Mouse (Mus musculus) kidney, embryonic 14.5 days (tissue): ENCODE data around the gene Adam19. TPM values are rescaled to one million over a fixed set of nuclear protein-coding genes. Genes with fewer than 3 reads are reported as not detected.

Experiments used
- ATAC-seq: fragments of 200-750 bp; cut with Nextera tagmentation; 2 replicates; pipeline ENCODE4 v1.8.0; 2017; ENCODE audit warnings: moderate number of reproducible peaks, mild to moderate bottlenecking, moderate TSS enrichment, moderate library complexity; ENCODE audit not compliant: low FRiP score, low TSS enrichment
- H3K27ac ChIP-seq: fragments of 300-500 bp; sonication (generic); 2 replicates; pipeline ENCODE4 v1.5.1; 2014; ENCODE audit warnings: low read depth, mild to moderate bottlenecking, low read length, moderate library complexity, mixed read lengths
- H3K27me3 ChIP-seq: fragments of 300-500 bp; sonication (generic); 2 replicates; pipeline ENCODE4 v1.6.1; 2014; ENCODE audit warnings: mild to moderate bottlenecking, low read length; ENCODE audit not compliant: control insufficient read depth, insufficient read depth
- H3K36me3 ChIP-seq: fragments of 300-500 bp; sonication (generic); 2 replicates; pipeline ENCODE4 v1.6.1; 2014; ENCODE audit warnings: low read length, mixed read lengths; ENCODE audit not compliant: control insufficient read depth, insufficient read depth
- H3K4me1 ChIP-seq: fragments of 300-500 bp; sonication (generic); 2 replicates; pipeline ENCODE4 v1.6.1; 2014; ENCODE audit warnings: low read length, mixed read lengths; ENCODE audit not compliant: control insufficient read depth, insufficient read depth
- H3K4me2 ChIP-seq: fragments of 300-500 bp; sonication (generic); replicated peaks from 2 replicates; pipeline ENCODE4 v1.6.1; 2014; ENCODE audit warnings: low read depth, mild to moderate bottlenecking, low read length
- H3K4me3 ChIP-seq: fragments of 300-500 bp; sonication (generic); 2 replicates; pipeline ENCODE4 v1.5.1; 2014; ENCODE audit warnings: mild to moderate bottlenecking, low read length
- H3K9ac ChIP-seq: fragments of 300-500 bp; sonication (generic); 2 replicates; pipeline ENCODE4 v1.6.1; 2014; ENCODE audit warnings: low read depth, mild to moderate bottlenecking, low read length, moderate library complexity
- H3K9me3 ChIP-seq: fragments of 300-500 bp; sonication (generic); 2 replicates; pipeline ENCODE4 v1.6.1; 2016; ENCODE audit warnings: low read length; ENCODE audit not compliant: control insufficient read depth
- WGBS: fragments of 180-500 bp; shearing (Covaris S2); extraction: QIAGEN DNeasy Blood & Tissue Kit; methylation state at CpG from one replicate; pipeline ENCODE4 v1.1.7; 2014; 5-methylcytosine and 5-hydroxymethylcytosine counted together
- polyA plus RNA-seq: library from polyadenylated mRNA; unstranded; fragments of >200 nt; fragmentation: Nextera tagmentation; extraction: Ambion mirVana; gene quantifications from 2 replicates; pipeline ENCODE4 v1.2.1, GENCODE M21; 2014

Gene Adam19
- polyA plus RNA-seq, 1 experiment from 2014 or later = 14.7 TPM

DNA sequence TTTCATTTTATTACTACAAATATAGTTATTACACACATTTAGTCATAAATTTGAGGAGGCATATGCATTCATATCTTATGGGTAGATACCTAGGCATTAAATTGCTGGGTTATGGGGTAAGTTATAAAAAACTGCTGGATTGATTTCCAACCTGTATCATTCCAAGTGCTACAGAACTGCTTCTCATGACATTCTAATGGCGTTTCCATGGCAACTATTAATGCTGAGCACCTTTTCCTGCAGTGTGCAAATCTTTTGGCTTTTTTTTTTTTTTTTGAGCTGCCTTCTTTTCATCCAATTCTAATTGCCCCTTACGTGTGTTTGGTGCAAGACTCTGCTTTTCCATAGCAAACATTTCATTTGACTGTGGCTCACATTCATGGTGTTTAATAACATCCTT is 25.8 kb upstream of the Adam19 start:
- H3K36me3 ChIP-seq = no peaks in the 10 kb centered on the region
- peak overlapping the region; percentile 63; the same call in 1 of the 2 replicates for H3K27ac ChIP-seq
- 75% methylated on average over 2 of the region's 2 CpGs for WGBS
- ATAC-seq = no peak
- no peaks in the 10 kb centered on the region for H3K9me3 ChIP-seq
- no peaks in the 10 kb centered on the region for H3K27me3 ChIP-seq
- peaks cover 18% of the 10 kb centered on the region for H3K4me1 ChIP-seq
- H3K4me3 ChIP-seq = no peak overlapping the region
- H3K4me2 ChIP-seq = no peak overlapping the region
- no peak overlapping the region for H3K9ac ChIP-seq

DNA sequence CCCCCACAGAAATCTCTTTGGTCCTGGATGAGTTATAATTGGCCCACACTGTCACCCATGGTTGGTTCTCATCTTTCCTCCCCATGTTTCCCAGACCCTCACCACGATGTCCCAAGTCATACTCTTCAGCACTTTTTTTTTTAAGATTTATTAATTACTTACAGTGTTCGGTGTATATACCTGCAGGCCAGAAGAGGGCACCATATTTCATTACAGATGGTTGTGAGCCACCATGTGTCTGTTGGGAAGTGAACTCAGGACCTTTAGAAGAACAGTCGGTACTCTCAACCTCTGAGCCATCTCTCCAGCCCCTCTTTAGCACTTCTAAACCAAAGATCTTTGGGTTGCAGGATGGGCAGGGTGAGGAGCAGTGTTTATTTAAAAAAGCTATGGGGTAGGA is 24.3 kb upstream of the Adam19 start:
- WGBS = 63% methylated on average over 3 of the region's 3 CpGs
- ATAC-seq = no peak
- H3K36me3 ChIP-seq = no peaks in the 10 kb centered on the region
- no peak overlapping the region for H3K4me3 ChIP-seq
- H3K9ac ChIP-seq = no peak overlapping the region
- H3K4me2 ChIP-seq = no peak overlapping the region
- H3K9me3 ChIP-seq = no peaks in the 10 kb centered on the region
- no peaks in the 10 kb centered on the region for H3K27me3 ChIP-seq
- H3K27ac ChIP-seq = no peak overlapping the region
- peaks cover 18% of the 10 kb centered on the region for H3K4me1 ChIP-seq

DNA sequence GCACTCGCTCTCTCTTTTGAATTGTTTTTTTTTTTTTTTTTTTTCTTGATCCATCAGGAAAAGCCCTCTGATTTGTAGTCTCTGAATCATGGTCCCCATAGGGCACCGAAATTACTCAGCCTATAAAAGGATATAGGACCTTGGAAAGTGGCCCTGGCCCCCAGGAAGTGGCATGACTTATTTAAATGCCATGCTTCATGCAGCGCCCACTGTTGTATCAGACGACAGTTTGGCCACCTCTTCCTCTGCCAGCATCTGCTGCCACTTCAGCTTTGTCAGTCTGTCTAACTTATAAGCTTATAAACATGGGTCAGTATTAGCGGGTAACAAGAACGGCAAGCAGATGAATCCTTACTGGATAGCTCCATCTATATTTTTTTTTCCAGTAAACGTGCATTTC is 22.8 kb upstream of the Adam19 start:
- ATAC-seq = no peak
- H3K27ac ChIP-seq = no peak overlapping the region
- H3K36me3 ChIP-seq = no peaks in the 10 kb centered on the region
- WGBS = 80% methylated on average over 7 of the region's 7 CpGs
- no peak overlapping the region for H3K4me2 ChIP-seq
- no peak overlapping the region for H3K4me3 ChIP-seq
- no peaks in the 10 kb centered on the region for H3K9me3 ChIP-seq
- no peak overlapping the region for H3K9ac ChIP-seq
- H3K4me1 ChIP-seq = peaks cover 18% of the 10 kb centered on the region
- H3K27me3 ChIP-seq = no peaks in the 10 kb centered on the region

DNA sequence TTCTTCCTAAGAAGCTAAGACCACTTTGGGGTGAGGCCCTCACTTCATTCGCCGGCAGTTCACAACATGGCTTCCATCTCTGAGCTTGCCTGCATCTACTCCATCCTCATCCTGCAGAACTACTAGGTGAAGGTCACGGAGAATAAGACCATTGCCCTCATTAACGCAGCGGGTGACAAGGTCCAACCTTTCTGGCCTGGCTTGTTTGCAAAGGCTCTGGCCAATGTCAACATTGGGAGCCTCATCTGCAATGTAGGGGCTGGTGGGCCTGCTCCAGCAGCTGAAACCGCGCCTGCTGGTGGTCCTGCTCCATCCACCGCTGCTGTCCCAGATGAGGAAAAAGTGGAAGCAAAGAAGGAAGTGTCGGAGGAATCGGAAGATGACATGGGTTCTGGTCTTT is 19.4 kb upstream of the Adam19 start:
- Histone ChIP-seq H3K4me1 (peaks cover 11% of the 10 kb centered on the region), H3K27me3 (no peaks in the 10 kb centered on the region), H3K4me3 (no peak overlapping the region), H3K9me3 (no peaks in the 10 kb centered on the region), H3K27ac (no peak overlapping the region), H3K4me2 (no peak overlapping the region), H3K36me3 (no peaks in the 10 kb centered on the region), H3K9ac (no peak overlapping the region)
- 96% methylated on average over 10 of the region's 10 CpGs for WGBS
- ATAC-seq = no peak

DNA sequence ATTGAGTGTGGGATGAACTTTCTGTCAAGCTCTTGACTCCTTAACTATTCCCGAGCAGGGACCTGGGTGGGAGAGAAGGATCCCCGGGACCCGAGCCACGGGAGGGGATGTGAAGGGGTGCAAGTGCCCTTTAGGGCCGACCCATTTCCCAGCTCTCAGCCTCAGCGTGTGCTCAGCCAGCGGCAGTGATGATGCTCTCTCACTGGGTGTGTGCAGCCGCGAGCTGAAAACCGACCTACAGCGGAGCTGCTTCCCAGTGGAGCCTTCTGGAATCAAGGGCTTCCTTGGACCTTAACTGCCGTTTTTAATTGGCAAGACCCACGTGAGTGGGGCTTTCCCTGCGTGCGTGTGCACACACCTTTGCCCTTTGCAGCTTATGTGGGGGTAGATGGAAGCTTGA is 16.9 kb upstream of the Adam19 start:
- Histone ChIP-seq H3K9ac (peak overlapping the region; percentile 14; the same call in 1 of the 2 replicates), H3K27ac (peak overlapping the region; percentile 59), H3K4me3 (no peak overlapping the region), H3K36me3 (no peaks in the 10 kb centered on the region), H3K4me2 (peak overlapping the region; percentile 26), H3K9me3 (no peaks in the 10 kb centered on the region), H3K27me3 (no peaks in the 10 kb centered on the region), H3K4me1 (peaks cover 7% of the 10 kb centered on the region)
- 45% methylated on average over 15 of the region's 15 CpGs for WGBS
- ATAC-seq = peak; percentile 58

DNA sequence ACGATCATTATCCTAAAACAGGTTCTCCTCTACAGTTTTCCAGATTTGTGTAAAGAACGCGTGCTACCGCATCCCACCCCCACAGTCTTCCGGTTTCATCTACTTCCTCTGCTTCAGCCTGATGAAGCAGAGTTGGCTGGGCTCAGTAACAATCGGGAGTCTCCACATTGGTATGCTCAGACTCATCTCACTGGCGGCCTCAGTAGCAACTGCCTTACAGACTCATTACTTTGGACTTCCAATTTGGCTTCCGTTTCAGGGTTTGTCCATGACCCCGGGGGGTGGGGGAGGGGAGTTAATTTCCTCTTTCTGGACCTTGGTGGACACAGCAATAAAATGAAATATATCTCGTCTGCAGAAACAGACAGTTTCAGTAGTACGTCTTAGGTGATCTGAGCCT is 16.5 kb upstream of the Adam19 start:
- H3K9me3 ChIP-seq = no peaks in the 10 kb centered on the region; the same call in 1 of the 2 replicates
- H3K36me3 ChIP-seq = no peaks in the 10 kb centered on the region
- H3K27me3 ChIP-seq = no peaks in the 10 kb centered on the region
- 19% methylated on average over 11 of the region's 11 CpGs for WGBS
- H3K27ac ChIP-seq = peak overlapping the region; percentile 59
- H3K9ac ChIP-seq = no peak overlapping the region
- ATAC-seq = peak; percentile 70
- H3K4me1 ChIP-seq = peaks cover 7% of the 10 kb centered on the region
- no peak overlapping the region for H3K4me3 ChIP-seq
- peak overlapping the region; percentile 26 for H3K4me2 ChIP-seq

DNA sequence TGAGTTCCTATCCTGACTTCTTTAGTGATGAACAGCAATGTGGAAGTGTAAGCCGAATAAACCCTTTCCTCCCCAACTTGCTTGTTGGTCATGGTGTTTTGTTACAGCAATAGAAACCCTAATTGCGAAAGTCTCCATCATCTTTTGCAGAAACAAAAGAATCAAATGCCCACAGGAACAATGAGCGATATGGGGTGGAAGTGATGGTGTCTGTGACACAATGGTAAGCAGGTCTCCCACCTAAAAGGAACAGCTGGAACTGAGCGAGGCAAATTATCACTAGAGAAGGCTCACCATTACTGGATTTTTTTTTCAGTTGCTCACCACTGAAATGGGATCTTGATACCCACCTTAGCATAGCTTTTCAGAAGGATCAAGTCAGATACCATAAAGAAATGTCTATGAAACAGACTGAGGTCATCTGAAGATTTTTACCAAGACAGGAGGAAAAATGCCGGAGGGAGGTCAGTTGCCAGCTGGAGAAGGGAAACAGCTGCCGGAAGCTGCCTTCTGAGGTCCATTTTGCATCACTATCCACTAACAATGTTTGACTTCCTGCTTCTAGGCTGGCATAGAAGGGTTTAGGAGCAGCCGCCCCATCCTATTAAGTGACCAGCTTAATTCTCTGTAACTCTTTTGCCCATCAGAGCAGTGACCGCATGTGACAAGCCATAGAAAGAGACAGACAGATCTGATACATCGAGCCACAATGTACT is 14.8 kb upstream of the Adam19 start:
- H3K9ac ChIP-seq = no peak overlapping the region
- no peaks in the 10 kb centered on the region; the same call in 1 of the 2 replicates for H3K9me3 ChIP-seq
- peaks cover 7% of the 10 kb centered on the region for H3K4me1 ChIP-seq
- no peak for ATAC-seq
- H3K27me3 ChIP-seq = no peaks in the 10 kb centered on the region
- H3K4me2 ChIP-seq = no peak overlapping the region
- no peak overlapping the region for H3K4me3 ChIP-seq
- no peaks in the 10 kb centered on the region for H3K36me3 ChIP-seq
- WGBS = 76% methylated on average over 9 of the region's 9 CpGs
- H3K27ac ChIP-seq = no peak overlapping the region

DNA sequence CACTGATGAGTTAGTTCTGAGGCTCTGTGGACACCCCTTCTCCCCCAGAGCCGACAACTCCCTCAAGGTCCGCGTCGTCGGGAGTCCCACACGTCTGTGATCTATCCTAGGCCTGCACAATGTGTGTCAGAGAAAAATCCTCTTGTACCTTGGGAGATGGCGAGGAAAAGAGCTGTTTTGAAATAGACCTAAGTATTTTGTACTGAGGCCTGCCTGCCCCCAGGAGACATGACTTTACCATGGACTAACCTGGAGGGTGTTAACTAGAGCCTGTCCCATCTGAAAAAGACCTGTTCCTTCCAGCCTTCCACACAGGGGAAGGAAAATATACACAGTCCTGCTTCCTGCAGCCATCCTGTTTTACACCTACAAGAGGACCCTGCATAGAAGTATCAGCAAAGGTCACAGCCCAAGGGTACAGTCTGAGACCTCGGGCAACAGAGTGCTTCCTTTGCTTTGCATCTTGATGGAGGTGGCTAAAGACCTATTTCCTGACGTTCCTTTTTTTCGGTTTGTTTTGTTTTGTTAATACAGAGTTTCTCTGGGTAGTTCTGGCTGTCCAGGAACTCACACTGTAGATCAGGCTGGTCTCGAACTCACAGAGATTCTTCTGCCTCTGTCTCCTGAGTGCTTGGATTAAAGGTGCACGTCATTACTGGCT is 14.1 kb upstream of the Adam19 start:
- ATAC-seq = 0 out of 2 replicates have a peak, but pooled peaks have one; percentile 40
- Histone ChIP-seq H3K9ac (no peak overlapping the region), H3K4me1 (peaks cover 7% of the 10 kb centered on the region), H3K9me3 (no peaks in the 10 kb centered on the region; the same call in 1 of the 2 replicates), H3K27ac (no peak overlapping the region), H3K27me3 (no peaks in the 10 kb centered on the region), H3K36me3 (no peaks in the 10 kb centered on the region), H3K4me2 (no peak overlapping the region), H3K4me3 (no peak overlapping the region)
- WGBS = 61% methylated on average over 12 of the region's 12 CpGs

DNA sequence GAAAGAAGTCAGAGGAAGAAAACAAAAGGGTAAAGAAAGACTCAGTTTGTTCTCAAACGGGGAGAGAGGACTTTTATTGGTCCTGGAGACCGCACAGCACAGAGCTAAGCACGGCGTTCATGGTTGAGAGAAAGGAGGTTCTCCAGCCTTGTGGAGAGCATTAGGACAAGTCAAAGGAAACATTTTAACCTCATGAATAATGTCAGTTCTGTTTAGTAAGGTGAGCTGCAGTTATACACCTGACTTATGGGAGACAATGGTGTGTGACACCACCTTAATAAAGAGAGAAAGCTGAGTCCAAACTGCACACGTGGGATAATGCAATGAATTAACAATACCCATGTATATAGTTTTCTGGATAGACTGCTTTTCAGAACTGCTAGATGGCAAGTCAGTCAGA is 11.0 kb upstream of the Adam19 start:
- Histone ChIP-seq H3K9ac (no peak overlapping the region), H3K27ac (no peak overlapping the region), H3K4me1 (no peaks in the 10 kb centered on the region), H3K27me3 (no peaks in the 10 kb centered on the region), H3K9me3 (no peaks in the 10 kb centered on the region; the same call in 1 of the 2 replicates), H3K4me2 (no peak overlapping the region), H3K36me3 (no peaks in the 10 kb centered on the region), H3K4me3 (no peak overlapping the region)
- 79% methylated on average over 5 of the region's 5 CpGs for WGBS
- no peak for ATAC-seq
